Comparison of ENCODE assay signal across 8 mouse cellular contexts in the genomic region with DNA sequence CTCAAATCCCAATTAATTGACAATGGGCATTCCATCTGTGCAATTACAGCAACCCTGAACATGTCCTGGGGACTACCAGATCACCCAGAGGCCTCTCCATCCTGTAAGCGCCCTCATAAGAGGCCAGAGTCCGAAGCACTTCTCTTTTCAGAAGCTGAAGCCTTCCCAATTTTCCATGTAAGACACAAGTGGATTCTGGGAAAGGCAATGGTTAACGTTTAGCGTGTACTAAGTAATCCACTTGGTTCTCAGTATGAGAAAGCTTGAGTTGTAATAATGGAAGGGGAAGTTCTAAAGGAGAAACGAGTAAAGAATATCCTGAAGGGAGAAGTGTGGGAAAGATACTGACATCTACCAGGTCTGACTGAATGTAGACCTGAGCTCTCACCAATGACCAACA. TPM values are rescaled to one million over a fixed set of nuclear protein-coding genes. Genes with fewer than 3 reads are reported as not detected.
DNase-seq lines count a peak whose midpoint lies in the region; ATAC-seq and TF ChIP-seq lines count a peak whose summit lies in the region.

No protein-coding gene starts in this region.

- peak overlapping the region; percentile 65 for H3K4me2 ChIP-seq in intestine, embryonic 15.5 days (replicated peaks)
- peak overlapping the region; percentile 69 for H3K4me2 ChIP-seq in liver, postnatal 0 days (ENCODE audit: low read depth, low read length)

- no peaks in the 10 kb centered on the region for H3K27me3 ChIP-seq in intestine, embryonic 15.5 days (replicated peaks)
- no peaks in the 10 kb centered on the region for H3K27me3 ChIP-seq in liver, postnatal 0 days (ENCODE audit: insufficient read depth, low read length)

- H3K27ac ChIP-seq in gastrocnemius, adult 2 months, result peak overlapping the region; percentile 89
- no peak overlapping the region for H3K27ac ChIP-seq in cortical plate, adult 2 months (ENCODE audit: insufficient read depth, low read length)
- H3K27ac ChIP-seq in intestine, embryonic 15.5 days, result no peak overlapping the region
- H3K27ac ChIP-seq in liver, postnatal 0 days (ENCODE audit: low read depth), result no peak overlapping the region

- H3K4me3 ChIP-seq in gastrocnemius, adult 2 months, result peak overlapping the region; percentile 75
- H3K4me3 ChIP-seq in cortical plate, adult 2 months (ENCODE audit: insufficient read depth, low read length), result peak overlapping the region; percentile 55; the same call in 1 of the 2 replicates
- H3K4me3 ChIP-seq in intestine, embryonic 15.5 days (replicated peaks), result peak overlapping the region; percentile 89
- peak overlapping the region; percentile 59 for H3K4me3 ChIP-seq in liver, postnatal 0 days (ENCODE audit: low read depth, low read length)

- ATAC-seq in intestine, embryonic 15.5 days, result no peak
- no peak for ATAC-seq in liver, postnatal 0 days

- TF ChIP-seq CTCF in gastrocnemius, adult 2 months (IDR thresholded peaks at IDR 0.05), result no peak
- TF ChIP-seq CTCF in cortical plate, adult 2 months (IDR thresholded peaks at IDR 0.05; ENCODE audit: extremely low read depth, insufficient read depth, low read length), result no peak
- no peak for TF ChIP-seq CTCF in liver, postnatal 0 days (IDR thresholded peaks at IDR 0.05; ENCODE audit: low read depth)

- no peak for TF ChIP-seq POLR2A in cortical plate, adult 2 months (IDR thresholded peaks at IDR 0.05; ENCODE audit: extremely low read depth, insufficient read depth, low read length)

- no peaks in the 10 kb centered on the region for H3K9me3 ChIP-seq in intestine, embryonic 15.5 days
- H3K9me3 ChIP-seq in liver, postnatal 0 days (ENCODE audit: low read length), result no peaks in the 10 kb centered on the region

- no peaks in the 10 kb centered on the region for H3K36me3 ChIP-seq in intestine, embryonic 15.5 days
- H3K36me3 ChIP-seq in liver, postnatal 0 days (replicated peaks; ENCODE audit: insufficient read depth, low read length), result no peaks in the 10 kb centered on the region

- peak overlapping the region; percentile 94; the same call in 1 of the 2 replicates for H3K9ac ChIP-seq in intestine, embryonic 15.5 days
- no peak overlapping the region; the same call in 1 of the 2 replicates for H3K9ac ChIP-seq in liver, postnatal 0 days (replicated peaks)

- H3K4me1 ChIP-seq in cortical plate, adult 2 months (ENCODE audit: control insufficient read depth, insufficient read depth, low read length), result 0 out of 2 replicates have a peak, but pooled peaks cover 3% of the 10 kb centered on the region
- H3K4me1 ChIP-seq in intestine, embryonic 15.5 days (replicated peaks), result 0 out of 2 replicates have a peak, but pooled peaks cover 5% of the 10 kb centered on the region
- peaks cover 3% of the 10 kb centered on the region; the same call in 1 of the 2 replicates for H3K4me1 ChIP-seq in liver, postnatal 0 days (ENCODE audit: insufficient read depth)

- TF ChIP-seq EP300 in liver, postnatal 0 days (IDR thresholded peaks at IDR 0.05; ENCODE audit: low read depth), result no peak

- intact Hi-C loops in gastrocnemius, adult 2 months (cut with DNase I), result loop anchor here (5.0 to 10.0 kb wide), 3 partner anchors 137 to 185 kb away; no protein-coding TSS in a partner anchor

- DNase-seq in gastrocnemius, adult 2 months, result no peak
- no peak for DNase-seq in gastrocnemius, postnatal 25 days
- no peak for DNase-seq in liver, postnatal 0 days
- no peak for DNase-seq in urinary bladder, postnatal 36 days (ENCODE audit: low spot score in 2 of 2)
- DNase-seq in right cerebral cortex, postnatal 14 days, result no peak
- no peak for DNase-seq in gastrocnemius, postnatal 4 days (ENCODE audit: low spot score in 2 of 2)

- 40% methylated on average over 5 of the region's 5 CpGs for WGBS in intestine, embryonic 15.5 days
- 43% methylated on average over 5 of the region's 5 CpGs for WGBS in liver, postnatal 0 days (ENCODE audit: insufficient replicate concordance)

RNA-seq across cellular contexts. Expression of a gene that starts 1.4 kb away (rescaled TPM):
- total RNA-seq in gastrocnemius, adult 2 months (2021), result 1 to 10 TPM; 4.4 to 7.9 TPM
- total RNA-seq in gastrocnemius, postnatal 25 days (2021), result 1 to 10 TPM; 4.2 to 6.5 TPM
- 6.6 and 8.1 TPM in 2 replicates for polyA plus RNA-seq in cortical plate, adult 2 months (2012; rRNA removed)
- polyA plus RNA-seq in intestine, embryonic 15.5 days (2015; fragmentation: Nextera tagmentation; extraction: Ambion mirVana), result 34.5 and 43.0 TPM in 2 replicates
- 9.8 and 13.7 TPM in 2 replicates for polyA plus RNA-seq in liver, postnatal 0 days (2015; fragmentation: Nextera tagmentation; extraction: Ambion mirVana)
- 10 to 100 TPM; 11.8 to 18.3 TPM for total RNA-seq in gastrocnemius, postnatal 4 days (2021)
